Mouse (Mus musculus): ENCODE measurements around the gene Rgl1. TPM values are rescaled to one million over a fixed set of nuclear protein-coding genes. Genes with fewer than 3 reads are reported as not detected.
A peak's percentile ranks its signal among the peaks of the same experiment; 100 is the strongest.

Rgl1 gene
- polyA plus RNA-seq, 1 experiment from 2014 or later: 66.1 TPM

DNA sequence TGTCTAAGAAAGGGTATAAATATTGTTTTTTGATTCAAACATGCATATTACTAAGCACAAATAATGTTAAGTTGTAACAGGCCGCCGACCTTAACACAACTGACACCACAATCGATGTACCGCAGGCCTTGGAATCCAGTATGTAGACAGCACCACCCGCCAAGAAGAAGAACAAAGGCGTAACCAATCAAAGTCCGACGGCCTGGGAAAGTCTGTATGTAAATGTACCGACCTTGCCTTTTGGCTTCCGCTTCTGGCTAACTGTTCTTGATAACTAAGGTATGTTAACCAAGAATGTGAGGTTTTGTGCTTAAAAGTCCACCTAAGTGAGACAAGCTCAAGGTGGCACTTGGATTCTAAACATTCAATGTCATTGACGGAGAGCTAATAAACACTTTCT lies 26.8 kb downstream of the Rgl1 start:
- H3K4me1 ChIP-seq (replicated peaks): peaks cover 21% of the 10 kb centered on the region
- no peaks in the 10 kb centered on the region for H3K27me3 ChIP-seq (replicated peaks)
- WGBS: 89% methylated on average over 11 of the region's 11 CpGs
- no peaks in the 10 kb centered on the region for H3K36me3 ChIP-seq
- H3K27ac ChIP-seq (ENCODE audit: poor library complexity, severe bottlenecking): no peak overlapping the region
- no peak overlapping the region for H3K4me2 ChIP-seq
- ATAC-seq (ENCODE audit: insufficient number of reproducible peaks, low FRiP score): no peak
- no peak overlapping the region for H3K9ac ChIP-seq
- no peaks in the 10 kb centered on the region for H3K9me3 ChIP-seq (replicated peaks)
- no peak overlapping the region for H3K4me3 ChIP-seq

DNA sequence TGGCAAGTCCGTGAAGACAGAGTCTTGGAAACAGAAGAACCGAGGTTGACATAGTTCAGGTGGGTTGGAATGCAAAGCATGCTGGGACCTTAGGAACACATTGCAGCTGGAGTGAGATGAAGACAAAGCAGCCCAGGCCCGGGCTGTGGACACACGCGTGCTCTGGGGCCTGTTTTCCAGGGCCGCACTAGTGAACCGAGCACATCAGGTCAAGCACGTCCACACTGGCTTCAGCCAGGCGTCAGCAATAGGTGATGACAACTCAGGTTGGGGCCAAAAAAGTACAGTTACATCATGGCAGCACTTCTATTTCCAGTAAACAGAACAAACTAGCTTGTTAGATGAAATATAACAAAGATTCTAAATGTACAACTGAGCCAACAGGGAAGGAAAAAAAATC lies 27.4 kb downstream of the Rgl1 start:
- Histone ChIP-seq H3K4me1 (replicated peaks) (peaks cover 21% of the 10 kb centered on the region), H3K36me3 (no peaks in the 10 kb centered on the region), H3K27ac (ENCODE audit: poor library complexity, severe bottlenecking) (peak overlapping the region; percentile 69), H3K9ac (no peak overlapping the region), H3K9me3 (replicated peaks) (no peaks in the 10 kb centered on the region), H3K27me3 (replicated peaks) (no peaks in the 10 kb centered on the region), H3K4me3 (no peak overlapping the region), H3K4me2 (no peak overlapping the region)
- peak; percentile 74 for ATAC-seq (ENCODE audit: insufficient number of reproducible peaks, low FRiP score)
- WGBS: 49% methylated on average over 9 of the region's 9 CpGs

DNA sequence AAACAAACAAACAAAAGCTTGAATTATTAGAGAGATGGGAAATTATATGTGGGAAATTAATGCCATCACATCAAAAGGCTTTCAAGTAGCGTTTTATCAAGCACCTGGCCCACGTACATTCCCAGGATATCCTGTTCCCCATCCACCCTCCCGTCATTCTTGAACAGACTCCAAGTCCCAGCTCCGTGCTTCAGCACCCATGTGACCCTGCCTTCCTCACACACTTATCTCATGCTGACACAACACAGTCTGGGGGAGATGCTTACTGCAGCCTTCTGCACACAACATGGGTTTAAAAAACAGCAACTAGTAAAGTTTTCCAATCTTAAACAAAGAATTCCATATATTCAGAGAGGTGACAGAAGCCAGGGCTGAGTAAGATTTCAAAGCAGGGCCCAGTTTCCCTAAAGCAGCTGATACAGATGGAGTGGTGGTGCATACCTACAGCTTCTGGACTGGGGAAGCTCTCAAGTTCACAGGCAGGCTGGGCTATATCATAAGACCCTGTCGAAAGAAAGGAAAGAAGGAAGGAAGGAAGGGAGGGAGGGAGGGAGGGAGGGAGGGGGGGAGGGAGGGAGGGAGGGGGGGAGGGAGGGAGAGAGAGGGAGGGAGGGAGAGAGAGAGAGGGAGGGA lies 38.4 kb downstream of the Rgl1 start:
- Histone ChIP-seq H3K27ac (ENCODE audit: poor library complexity, severe bottlenecking) (peak overlapping the region; percentile 72), H3K9ac (no peak overlapping the region), H3K36me3 (no peaks in the 10 kb centered on the region), H3K4me3 (no peak overlapping the region), H3K9me3 (replicated peaks) (no peaks in the 10 kb centered on the region), H3K27me3 (replicated peaks) (no peaks in the 10 kb centered on the region), H3K4me2 (no peak overlapping the region), H3K4me1 (replicated peaks) (peaks cover 24% of the 10 kb centered on the region)
- 6% methylated on average over 4 of the region's 5 CpGs for WGBS
- peak; percentile 86 for ATAC-seq (ENCODE audit: insufficient number of reproducible peaks, low FRiP score)

DNA sequence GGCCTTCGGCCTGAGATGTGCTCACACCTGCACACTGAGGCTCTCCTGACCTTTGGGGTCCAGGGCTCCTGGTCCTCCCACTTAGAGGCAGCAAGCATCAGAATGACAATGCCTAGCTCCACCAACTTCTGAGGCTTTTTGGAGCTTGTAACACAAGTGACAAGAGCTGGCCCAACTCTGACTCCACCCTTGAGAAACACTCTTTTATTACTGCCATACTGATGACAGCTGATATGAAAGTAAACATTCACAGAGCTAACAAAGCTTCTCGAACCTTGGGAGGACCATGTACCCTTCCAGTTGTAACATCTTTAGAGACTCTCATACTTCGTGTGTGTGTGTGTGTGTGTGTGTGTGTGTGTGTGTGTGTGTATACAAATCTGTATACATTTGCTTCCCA lies 40.1 kb downstream of the Rgl1 start:
- Histone ChIP-seq H3K27ac (ENCODE audit: poor library complexity, severe bottlenecking) (no peak overlapping the region), H3K4me3 (no peak overlapping the region), H3K4me1 (replicated peaks) (peaks cover 28% of the 10 kb centered on the region), H3K9me3 (replicated peaks) (no peaks in the 10 kb centered on the region), H3K9ac (no peak overlapping the region), H3K4me2 (no peak overlapping the region), H3K27me3 (replicated peaks) (no peaks in the 10 kb centered on the region), H3K36me3 (no peaks in the 10 kb centered on the region)
- ATAC-seq (ENCODE audit: insufficient number of reproducible peaks, low FRiP score): no peak
- WGBS: 57% methylated on average over 3 of the region's 3 CpGs

DNA sequence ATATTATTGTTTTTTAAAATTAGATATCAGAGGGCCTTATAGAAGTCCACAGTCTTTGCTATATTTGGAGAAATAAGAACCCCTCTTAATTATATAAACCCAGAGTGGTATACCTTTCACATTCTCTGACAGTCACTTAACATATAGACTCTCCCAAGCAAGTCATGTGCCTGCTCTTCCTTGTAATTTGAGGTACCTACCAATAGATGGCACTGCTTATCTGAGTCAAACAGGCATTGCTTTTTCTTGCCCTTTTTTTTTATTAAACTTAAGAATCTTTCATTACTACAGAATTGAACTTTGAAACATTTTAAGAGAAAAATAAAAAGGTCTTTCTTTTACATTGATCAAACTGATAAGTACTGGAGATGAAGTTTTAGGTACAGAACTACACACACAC lies 41.9 kb downstream of the Rgl1 start:
- no peaks in the 10 kb centered on the region for H3K27me3 ChIP-seq (replicated peaks)
- no peaks in the 10 kb centered on the region for H3K9me3 ChIP-seq (replicated peaks)
- ATAC-seq (ENCODE audit: insufficient number of reproducible peaks, low FRiP score): no peak
- no peak overlapping the region for H3K9ac ChIP-seq
- no peak overlapping the region for H3K27ac ChIP-seq (ENCODE audit: poor library complexity, severe bottlenecking)
- H3K4me3 ChIP-seq: no peak overlapping the region
- H3K4me2 ChIP-seq: no peak overlapping the region
- H3K36me3 ChIP-seq: no peaks in the 10 kb centered on the region
- peaks cover 36% of the 10 kb centered on the region for H3K4me1 ChIP-seq (replicated peaks)

DNA sequence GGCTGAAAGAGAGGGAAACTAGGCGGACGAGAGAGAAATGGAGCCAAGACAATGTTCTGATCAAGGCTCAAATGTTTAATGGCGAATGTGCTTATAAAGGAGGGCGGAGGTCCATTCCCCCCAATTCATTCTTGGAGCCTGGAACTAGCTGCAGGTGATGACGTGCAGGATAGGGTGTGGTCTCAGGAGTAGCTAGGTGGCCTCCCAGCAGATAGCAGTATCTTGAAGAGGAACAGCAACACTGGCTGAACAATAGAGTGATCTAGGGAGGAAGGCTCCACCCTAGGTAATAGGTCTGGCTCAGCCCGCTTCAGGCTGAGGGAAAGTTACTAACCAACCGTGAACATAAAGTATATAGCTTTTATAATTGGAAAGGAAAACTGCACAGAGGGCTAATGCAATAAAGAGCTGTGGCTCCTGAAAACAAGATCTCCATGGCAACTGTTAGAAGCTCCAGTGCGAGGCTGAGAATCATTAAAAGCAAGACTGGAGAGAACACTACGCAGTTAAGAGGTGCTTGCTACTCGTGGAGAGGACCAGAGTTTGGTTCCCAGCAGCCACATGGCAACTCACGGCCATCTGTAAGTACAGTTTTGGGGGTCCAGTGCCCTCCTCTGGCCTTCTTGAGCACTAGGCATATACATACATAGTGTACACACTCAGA lies 44.5 kb downstream of the Rgl1 start:
- no peak overlapping the region for H3K4me2 ChIP-seq
- peaks cover 45% of the 10 kb centered on the region for H3K4me1 ChIP-seq (replicated peaks)
- H3K27ac ChIP-seq (ENCODE audit: poor library complexity, severe bottlenecking): peak overlapping the region; percentile 51
- 85% methylated on average over 11 of the region's 11 CpGs for WGBS
- no peaks in the 10 kb centered on the region for H3K9me3 ChIP-seq (replicated peaks)
- no peak for ATAC-seq (ENCODE audit: insufficient number of reproducible peaks, low FRiP score)
- H3K9ac ChIP-seq: no peak overlapping the region
- H3K36me3 ChIP-seq: no peaks in the 10 kb centered on the region
- H3K27me3 ChIP-seq (replicated peaks): no peaks in the 10 kb centered on the region
- H3K4me3 ChIP-seq: no peak overlapping the region

DNA sequence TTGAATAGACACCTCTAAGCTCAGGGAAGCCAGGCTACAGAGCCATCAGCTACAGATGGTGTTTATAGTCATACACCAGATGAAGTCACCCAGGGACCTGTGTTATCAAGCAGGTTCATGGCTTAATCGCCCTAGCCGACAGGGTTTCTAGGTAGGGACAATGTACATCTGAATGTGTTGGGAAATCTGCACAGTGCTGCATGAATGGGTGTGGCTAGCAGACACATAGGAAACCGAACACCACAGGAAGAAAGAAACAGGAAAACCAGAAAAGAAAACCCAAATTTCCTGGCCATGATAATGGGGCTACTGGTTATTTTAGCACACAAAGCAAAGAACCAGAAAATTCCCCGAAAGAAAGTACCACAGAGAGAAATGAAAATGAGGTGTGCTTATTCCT lies 45.2 kb downstream of the Rgl1 start:
- H3K36me3 ChIP-seq: no peaks in the 10 kb centered on the region
- peaks cover 42% of the 10 kb centered on the region for H3K4me1 ChIP-seq (replicated peaks)
- no peak for ATAC-seq (ENCODE audit: insufficient number of reproducible peaks, low FRiP score)
- no peaks in the 10 kb centered on the region for H3K27me3 ChIP-seq (replicated peaks)
- no peak overlapping the region for H3K9ac ChIP-seq
- no peak overlapping the region for H3K4me2 ChIP-seq
- no peak overlapping the region for H3K4me3 ChIP-seq
- peak overlapping the region; percentile 51; the same call in 1 of the 2 replicates for H3K27ac ChIP-seq (ENCODE audit: poor library complexity, severe bottlenecking)
- WGBS: 55% methylated on average over 4 of the region's 4 CpGs
- no peaks in the 10 kb centered on the region for H3K9me3 ChIP-seq (replicated peaks)

DNA sequence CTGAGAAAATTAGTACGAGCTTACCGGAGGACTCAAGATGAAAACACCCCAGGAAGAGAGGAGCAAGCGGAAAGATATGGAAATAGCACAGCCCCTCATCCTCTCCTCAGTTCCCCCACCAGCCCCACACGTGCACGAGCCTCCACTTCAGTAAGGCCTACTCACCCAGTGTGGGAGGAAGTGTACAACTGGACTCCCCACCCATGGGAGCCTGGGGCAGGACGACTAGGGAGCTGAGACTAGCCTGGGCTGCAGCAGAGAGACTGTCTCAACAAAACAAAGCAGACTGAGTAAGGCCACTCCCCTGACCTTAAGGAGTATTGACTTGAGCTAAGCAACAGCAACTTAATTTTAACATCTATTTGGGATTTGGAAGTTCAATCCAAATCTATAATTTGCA lies 48.0 kb downstream of the Rgl1 start:
- peak overlapping the region; percentile 21; the same call in 1 of the 2 replicates for H3K27ac ChIP-seq (ENCODE audit: poor library complexity, severe bottlenecking)

DNA sequence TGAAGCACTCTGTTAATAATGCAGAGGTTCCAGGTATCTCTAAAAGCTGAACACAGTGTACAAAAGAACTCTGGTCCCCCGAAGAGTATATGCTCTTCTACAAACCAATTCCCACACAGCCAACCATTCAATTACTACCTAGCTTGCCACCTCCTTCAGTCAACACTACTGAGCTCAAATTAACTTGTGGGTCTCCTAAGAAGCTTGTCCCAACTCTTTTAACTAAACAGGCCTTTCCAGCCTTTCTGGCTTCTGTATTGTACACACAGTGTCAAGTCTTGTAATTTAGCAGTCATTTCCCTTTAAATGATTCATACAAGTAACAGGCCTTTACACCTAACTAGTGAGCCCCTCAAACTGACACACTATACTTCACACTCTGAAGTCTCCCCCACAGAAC lies 48.8 kb downstream of the Rgl1 start:
- Histone ChIP-seq H3K4me3 (no peak overlapping the region), H3K9me3 (replicated peaks) (no peaks in the 10 kb centered on the region), H3K9ac (no peak overlapping the region), H3K4me1 (replicated peaks) (peaks cover 36% of the 10 kb centered on the region), H3K27ac (ENCODE audit: poor library complexity, severe bottlenecking) (no peak overlapping the region), H3K27me3 (replicated peaks) (no peaks in the 10 kb centered on the region), H3K4me2 (no peak overlapping the region), H3K36me3 (no peaks in the 10 kb centered on the region)
- 88% methylated on average over 1 of the region's 1 CpGs for WGBS
- no peak for ATAC-seq (ENCODE audit: insufficient number of reproducible peaks, low FRiP score)

More for the DNA sequence above, 48.0 kb downstream of the Rgl1 start:
- peaks cover 36% of the 10 kb centered on the region for H3K4me1 ChIP-seq (replicated peaks)
- no peak overlapping the region for H3K9ac ChIP-seq
- H3K27me3 ChIP-seq (replicated peaks): no peaks in the 10 kb centered on the region
- no peaks in the 10 kb centered on the region for H3K9me3 ChIP-seq (replicated peaks)
- no peaks in the 10 kb centered on the region for H3K36me3 ChIP-seq
- 37% methylated on average over 6 of the region's 6 CpGs for WGBS
- no peak overlapping the region for H3K4me2 ChIP-seq
- no peak for ATAC-seq (ENCODE audit: insufficient number of reproducible peaks, low FRiP score)
- no peak overlapping the region for H3K4me3 ChIP-seq

DNA sequence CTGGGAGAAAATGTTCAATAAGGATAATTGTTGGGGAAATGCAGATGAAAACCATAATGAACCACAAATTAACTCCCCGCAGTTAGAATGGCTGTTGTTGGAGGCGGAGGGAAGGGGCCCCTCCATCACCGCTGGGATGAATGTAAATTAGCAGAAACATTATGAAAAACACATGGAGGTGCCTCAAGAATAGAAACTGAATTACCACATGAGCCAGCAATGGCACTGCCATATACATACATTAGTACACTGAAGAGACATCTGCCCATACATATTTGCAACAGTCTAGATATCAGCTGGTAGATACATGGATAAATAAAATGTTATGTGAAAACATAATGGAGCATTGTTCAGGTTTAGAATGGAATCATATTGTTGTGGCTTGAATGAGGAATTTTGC lies 51.7 kb downstream of the Rgl1 start:
- H3K9ac ChIP-seq: no peak overlapping the region
- H3K4me1 ChIP-seq (replicated peaks): peaks cover 22% of the 10 kb centered on the region
- no peaks in the 10 kb centered on the region for H3K9me3 ChIP-seq (replicated peaks)
- no peak overlapping the region for H3K27ac ChIP-seq (ENCODE audit: poor library complexity, severe bottlenecking)
- H3K36me3 ChIP-seq: no peaks in the 10 kb centered on the region
- no peak overlapping the region for H3K4me3 ChIP-seq
- no peak overlapping the region for H3K4me2 ChIP-seq
- ATAC-seq (ENCODE audit: insufficient number of reproducible peaks, low FRiP score): no peak
- no peaks in the 10 kb centered on the region for H3K27me3 ChIP-seq (replicated peaks)
- WGBS: 91% methylated on average over 3 of the region's 3 CpGs

DNA sequence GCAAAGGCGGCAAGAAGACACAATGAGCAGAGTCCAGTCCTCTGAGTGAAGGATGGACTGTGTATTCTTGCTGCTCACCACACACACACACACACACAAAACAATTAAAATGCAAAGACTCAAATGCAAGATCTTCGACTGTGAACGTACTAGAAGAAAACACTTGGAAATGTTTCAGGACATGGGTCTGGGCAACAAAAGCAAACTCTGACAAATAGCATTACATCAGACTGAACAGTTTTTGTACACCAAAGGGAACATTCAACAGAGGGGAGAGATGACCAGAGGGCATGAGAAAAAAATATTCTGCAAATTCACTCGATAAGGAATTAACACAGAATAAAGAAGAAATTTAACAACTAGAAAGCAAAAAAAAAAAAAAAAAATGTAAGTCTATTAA lies 52.2 kb downstream of the Rgl1 start:
- peaks cover 17% of the 10 kb centered on the region for H3K4me1 ChIP-seq (replicated peaks)
- no peak for ATAC-seq (ENCODE audit: insufficient number of reproducible peaks, low FRiP score)
- 84% methylated on average over 4 of the region's 4 CpGs for WGBS

DNA sequence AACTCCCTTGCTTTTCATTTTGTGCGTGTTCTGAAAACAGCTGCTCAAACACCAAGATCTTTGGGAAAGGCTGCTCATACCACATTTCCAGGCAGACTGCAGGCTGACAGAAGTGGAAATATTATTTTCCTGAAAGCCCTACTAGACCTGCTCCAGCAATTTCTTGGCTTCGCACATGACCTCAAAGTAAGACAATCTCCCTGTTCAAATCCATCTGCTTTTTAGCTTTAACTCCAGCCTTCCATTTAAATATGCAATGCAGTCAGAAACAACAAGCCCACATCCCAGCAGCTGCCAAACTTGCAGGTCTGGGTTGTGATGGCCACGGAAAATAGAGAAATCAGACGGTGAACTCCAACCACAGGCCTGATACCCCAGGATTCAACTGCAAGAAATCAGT lies 55.1 kb downstream of the Rgl1 start:
- ATAC-seq (ENCODE audit: insufficient number of reproducible peaks, low FRiP score): no peak
- peaks cover 2% of the 10 kb centered on the region; the same call in 1 of the 2 replicates for H3K4me1 ChIP-seq (replicated peaks)
- 83% methylated on average over 4 of the region's 4 CpGs for WGBS

More for the DNA sequence above, 52.2 kb downstream of the Rgl1 start:
- Histone ChIP-seq H3K9me3 (replicated peaks) (no peaks in the 10 kb centered on the region), H3K4me3 (no peak overlapping the region), H3K9ac (no peak overlapping the region), H3K27me3 (replicated peaks) (no peaks in the 10 kb centered on the region), H3K27ac (ENCODE audit: poor library complexity, severe bottlenecking) (no peak overlapping the region), H3K36me3 (no peaks in the 10 kb centered on the region), H3K4me2 (no peak overlapping the region)

More for the DNA sequence above, 55.1 kb downstream of the Rgl1 start:
- Histone ChIP-seq H3K9ac (no peak overlapping the region), H3K27me3 (replicated peaks) (no peaks in the 10 kb centered on the region), H3K36me3 (no peaks in the 10 kb centered on the region), H3K9me3 (replicated peaks) (no peaks in the 10 kb centered on the region), H3K27ac (ENCODE audit: poor library complexity, severe bottlenecking) (no peak overlapping the region), H3K4me3 (no peak overlapping the region), H3K4me2 (no peak overlapping the region)
